Mouse (Mus musculus): ENCODE results near the gene Rbms3.

- no peak for TF ChIP-seq CTCF (conservative IDR thresholded peaks at IDR 0.05; ENCODE audit: insufficient read depth, insufficient read length, low read depth, low read length)
- no peak for TF ChIP-seq POLR2A (IDR thresholded peaks at IDR 0.05; ENCODE audit: low read depth, low read length)
These were observed 598.9 kb downstream of the Rbms3 start for GRCm38 (mm10) chr9:117030837-117031236.
